Mouse (Mus musculus): ENCODE data around the gene Zcrb1.
A peak's percentile ranks its signal among the peaks of the same experiment; 100 is the strongest.

Zcrb1 gene

DNA sequence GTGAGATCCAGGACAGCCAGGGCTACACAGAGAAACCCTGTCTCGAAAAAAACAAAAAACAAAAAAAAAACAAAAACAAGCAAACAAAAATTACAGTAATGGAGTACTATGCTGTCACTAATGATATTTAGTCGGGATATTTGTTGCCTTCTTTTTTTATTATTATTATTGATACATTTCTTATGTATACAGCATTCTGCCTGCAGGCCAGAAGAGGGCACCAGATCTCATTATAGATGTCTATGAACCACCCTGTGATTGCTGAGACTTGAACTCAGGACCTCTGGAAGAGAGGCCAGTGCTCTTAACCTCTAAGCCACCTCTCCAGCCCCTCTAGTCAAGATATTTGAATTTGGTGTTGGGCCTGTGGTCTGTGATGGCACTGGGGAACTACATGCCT, 26.3 kb downstream of the Zcrb1 start:
- DNase-seq (ENCODE audit: low spot score in 2 of 2), result no peak

DNA sequence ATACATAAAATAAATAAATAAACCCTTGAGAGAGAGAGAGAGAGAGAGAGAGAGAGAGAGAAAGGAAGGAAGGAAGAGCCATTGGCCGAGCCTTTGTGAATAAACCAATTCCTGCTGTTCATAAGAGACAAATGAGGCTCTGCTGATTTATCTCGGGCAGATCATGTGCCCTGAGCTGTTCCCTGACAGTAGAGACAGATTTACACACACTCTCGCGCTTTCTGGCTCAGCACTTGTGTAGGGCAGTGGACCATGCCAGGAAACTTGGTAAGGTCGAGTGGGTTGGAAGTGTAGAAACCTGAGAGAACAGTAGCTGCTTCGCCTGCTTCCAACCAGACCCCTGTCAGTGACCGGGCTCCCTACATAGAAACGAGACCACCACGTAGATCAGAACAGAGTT, 29.6 kb downstream of the Zcrb1 start:
- no peak for DNase-seq (ENCODE audit: low spot score in 2 of 2)

DNA sequence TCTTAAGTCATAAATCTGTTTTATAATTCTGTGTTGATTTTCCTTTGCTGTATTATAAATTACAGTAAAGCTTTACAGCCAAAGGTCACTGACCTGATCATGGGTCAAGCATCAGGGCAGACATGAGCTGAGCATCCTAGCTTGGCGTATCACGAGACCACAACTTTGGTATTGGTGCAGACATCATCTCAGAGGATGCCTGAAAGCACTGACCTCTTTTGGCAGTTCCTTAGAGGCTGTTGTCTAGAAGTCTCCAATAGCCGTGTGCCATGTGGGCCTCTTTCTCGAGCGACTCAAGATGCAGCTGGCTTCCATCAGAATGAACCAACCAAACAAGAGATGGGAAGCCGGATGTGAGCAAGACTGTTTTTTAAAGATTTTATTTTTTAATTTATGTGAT, 32.6 kb downstream of the Zcrb1 start:
- no peak for DNase-seq (ENCODE audit: low spot score in 2 of 2)

DNA sequence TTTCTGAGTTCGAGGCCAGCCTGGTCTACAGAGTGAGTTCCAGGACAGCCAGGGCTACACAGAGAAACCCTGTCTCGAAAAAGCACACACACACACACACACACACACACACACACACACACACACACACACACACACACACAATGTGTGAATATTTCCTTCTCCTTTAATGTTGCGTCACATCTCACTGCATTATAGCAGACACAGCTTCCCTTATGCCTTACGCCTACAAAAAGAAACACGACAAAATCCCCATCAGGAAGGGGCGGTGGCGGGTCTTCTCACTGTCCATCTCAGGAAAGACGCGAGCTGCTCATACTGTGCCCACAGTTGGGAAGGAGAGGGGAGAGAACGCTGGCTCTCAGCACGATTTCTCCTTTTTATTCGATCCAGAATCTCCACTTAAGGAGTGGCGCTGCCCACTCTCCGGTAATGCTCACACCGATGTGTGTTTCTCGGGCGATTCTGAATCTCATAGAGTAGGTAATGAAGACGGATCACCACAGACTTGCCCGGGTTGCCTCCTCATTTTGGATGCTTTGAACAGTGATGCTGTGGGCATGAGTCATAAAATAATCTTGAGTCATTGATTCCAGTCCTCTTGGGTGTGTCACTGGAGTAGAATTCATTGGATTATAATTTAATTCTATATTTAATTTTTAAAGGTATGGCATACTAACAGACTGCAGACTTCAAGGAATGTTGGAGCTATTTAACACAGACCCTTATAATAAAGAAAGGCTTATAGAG, 39.6 kb downstream of the Zcrb1 start:
- no peak for DNase-seq (ENCODE audit: low spot score in 2 of 2)

DNA sequence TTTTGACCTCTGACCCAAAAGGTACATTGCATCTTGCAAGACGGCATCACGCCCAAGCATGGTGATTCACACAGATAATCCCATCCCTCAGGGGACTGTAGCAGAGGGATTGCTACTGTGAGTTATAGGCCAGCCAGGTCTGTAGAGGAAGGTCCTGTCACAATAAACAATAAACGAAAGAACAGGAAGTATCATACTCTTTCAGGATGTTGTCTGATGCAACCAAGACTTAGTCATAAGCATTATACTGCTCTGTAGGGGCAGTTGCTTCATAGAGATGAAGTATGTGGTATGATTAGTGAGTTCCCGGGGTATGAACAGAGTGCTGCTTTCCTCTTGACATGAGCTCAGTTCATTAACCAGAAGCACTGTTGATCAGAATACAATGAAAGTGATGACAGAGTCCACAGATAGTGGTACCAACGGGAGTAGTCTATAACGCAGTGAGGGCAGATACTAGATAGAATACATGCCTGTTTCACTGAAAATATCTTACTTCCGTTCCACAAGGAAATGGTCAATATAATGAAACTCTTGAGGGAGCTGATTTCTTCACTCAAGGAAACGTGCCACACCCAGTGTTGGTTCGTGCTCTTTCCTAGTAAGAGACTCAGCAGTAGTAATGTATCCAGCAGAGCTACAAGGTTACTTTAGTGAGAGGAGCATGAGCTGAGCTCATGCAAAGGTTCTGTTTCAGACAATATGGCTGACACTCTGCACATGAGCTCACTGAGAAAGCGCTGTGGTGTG, 57.3 kb downstream of the Zcrb1 start:
- DNase-seq (ENCODE audit: low spot score in 2 of 2), result no peak

DNA sequence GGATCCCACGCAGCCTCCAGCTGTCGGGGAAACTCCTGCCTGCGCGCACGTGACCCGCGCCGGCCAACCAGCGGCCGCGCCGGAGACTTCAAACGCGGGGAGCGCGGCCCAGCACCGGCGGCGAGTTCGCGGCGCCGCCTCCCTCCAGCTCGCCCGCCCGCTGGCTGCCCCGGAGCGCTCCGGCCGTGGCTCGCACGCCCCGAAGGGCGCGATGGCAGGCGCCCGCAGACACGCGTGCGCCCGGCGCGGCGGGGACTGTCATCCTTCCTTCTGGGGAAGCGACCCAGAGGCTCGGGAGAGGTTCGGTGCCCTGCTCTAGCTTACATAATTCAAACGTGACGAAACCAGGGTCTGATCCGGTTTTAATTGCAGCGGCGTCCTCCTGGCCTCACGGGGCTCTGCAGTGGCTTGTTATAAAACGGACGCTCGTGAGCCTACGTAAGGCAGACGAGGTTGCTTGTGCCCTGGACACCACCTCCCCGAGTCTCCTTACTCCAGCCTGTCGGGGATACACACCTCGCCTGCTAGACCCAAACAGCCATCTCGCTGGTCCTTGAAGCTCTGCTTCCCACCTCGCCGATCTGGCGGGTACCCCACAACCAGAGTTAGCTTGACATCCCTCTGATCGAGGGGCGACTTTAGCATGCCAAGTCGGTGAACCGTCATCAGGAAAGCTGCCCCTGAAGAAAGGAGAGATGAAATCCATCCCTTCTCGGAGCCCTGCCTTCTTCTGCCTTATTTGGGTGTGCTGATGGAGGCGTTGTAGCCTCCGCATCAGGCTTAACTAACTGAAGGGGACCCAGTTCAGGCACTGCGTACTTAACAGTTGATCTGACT, 61.0 kb downstream of the Zcrb1 start, which contains the start of gene Yaf2:
TSS of gene Yaf2 (minus strand) at position 11 of the 837 bp plus-strand sequence.
- peak; percentile 84 to 92 for DNase-seq (ENCODE audit: low spot score in 2 of 2)

DNA sequence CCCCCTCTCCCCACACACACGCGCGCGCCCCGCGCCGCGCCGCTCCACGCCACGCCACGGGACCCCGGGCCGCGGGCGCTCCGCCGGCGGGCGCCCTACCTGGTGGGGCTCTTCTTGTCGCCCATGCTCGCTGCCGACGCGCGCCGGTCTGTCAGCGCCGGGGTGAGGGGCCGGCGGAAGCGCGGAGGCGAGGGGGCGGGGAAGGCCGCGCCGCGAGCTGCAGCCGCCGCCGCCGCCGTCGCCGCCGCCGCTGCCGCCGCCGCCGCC, 61.5 kb downstream of the Zcrb1 start:
- no peak for DNase-seq (ENCODE audit: low spot score in 2 of 2)

Measured in spleen, postnatal 4 days (tissue).